Mouse (Mus musculus) megakaryocyte progenitor cell, adult 5-6 weeks (primary cell): ENCODE measurements at regions not wholly inside any gene's neighbourhood (a gene's known extent, or its start where the extent isn't known, plus 50 kb on each side); places are given as distances from the start of the nearest gene placed in this dataset.

Source experiments
- ATAC-seq: replicated peaks from 2 replicates; pipeline ENCODE4 v1.8.0; 2016; ENCODE audit warnings: mild to moderate bottlenecking, moderate TSS enrichment, inconsistent platforms; ENCODE audit not compliant: poor library complexity

- no peak for ATAC-seq
These were observed 51.8 kb downstream of the Gm9376 start for GRCm38 (mm10) chr14:118318524-118318923.

DNA sequence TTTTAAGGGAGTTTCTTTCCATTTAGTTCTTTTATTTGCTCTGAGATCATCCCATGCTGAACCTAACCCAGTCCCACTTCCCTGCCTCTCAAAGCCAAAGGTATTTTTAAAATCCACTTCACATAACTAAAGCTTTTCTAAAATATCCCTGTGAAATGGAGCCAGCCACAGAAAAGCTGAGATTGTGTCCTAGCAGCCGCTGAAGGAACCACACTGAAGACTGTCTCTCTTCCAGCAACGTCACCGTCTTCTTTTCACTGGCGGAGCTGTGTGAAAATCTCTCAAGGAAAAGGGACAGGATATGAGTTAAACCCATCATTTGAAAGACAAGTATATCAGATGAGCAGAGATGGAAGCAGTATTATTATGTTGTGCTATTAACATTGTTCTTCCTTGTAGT, 53.3 kb downstream of the Gm9376 start:
- ATAC-seq: no peak

DNA sequence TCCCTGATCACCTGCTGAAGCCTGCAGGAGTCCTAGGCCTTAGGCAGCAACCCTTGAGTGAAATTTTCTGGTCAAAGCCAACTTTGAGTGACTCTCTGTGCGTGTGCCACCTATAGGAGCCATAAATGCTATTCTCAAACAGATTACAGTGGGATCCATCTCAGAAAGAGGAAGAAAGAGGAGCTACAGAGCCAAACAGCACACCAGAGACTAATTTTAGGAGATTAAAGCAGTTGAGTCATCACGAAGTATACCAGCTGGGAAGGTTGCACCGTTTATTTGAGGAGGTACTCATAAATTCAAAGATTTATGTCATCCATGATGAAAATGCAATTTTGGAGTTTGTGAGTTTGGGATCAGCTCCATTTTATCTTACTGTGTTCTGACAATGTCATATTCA, 54.3 kb downstream of the Gm9376 start:
- ATAC-seq: peak; percentile 51

DNA sequence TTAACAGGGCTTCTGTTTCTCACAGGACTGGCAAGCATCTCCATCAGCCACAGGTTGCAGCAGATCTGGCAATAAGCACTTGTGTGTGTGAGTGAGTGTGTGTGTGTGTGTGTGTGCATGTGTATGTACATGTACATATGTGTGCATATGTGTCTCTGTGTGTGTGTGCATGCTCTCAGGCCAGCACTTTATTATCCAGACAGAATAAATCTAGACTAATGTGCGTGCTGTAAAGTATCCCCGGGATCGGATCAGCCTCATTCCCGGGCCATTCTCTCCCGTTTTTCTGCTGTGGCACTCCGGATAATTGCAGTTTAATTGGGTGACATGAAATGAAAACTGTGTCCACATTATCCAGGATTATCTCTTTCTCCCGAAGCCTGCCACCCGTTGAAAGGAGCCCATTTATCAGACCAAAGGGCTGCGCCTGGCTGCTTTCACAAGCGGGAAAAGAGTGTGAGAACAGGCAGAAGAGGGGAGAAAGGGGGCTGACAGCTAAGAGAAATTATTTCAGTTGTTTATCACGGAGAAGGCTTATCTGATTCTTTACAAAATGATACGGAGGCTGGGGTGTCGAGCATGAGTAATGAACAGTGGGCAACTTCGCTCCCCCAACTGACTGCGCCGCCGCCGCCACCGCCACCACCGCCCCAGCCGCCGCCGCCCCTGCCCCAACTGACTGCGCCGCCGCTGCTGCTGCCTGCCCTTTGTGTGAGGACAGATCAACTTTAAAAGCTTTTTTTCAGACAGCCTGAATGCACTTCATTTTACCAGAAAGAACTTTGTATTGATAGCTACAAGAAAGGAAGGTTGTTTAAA, 55.5 kb downstream of the Gm9376 start:
- no peak for ATAC-seq

DNA sequence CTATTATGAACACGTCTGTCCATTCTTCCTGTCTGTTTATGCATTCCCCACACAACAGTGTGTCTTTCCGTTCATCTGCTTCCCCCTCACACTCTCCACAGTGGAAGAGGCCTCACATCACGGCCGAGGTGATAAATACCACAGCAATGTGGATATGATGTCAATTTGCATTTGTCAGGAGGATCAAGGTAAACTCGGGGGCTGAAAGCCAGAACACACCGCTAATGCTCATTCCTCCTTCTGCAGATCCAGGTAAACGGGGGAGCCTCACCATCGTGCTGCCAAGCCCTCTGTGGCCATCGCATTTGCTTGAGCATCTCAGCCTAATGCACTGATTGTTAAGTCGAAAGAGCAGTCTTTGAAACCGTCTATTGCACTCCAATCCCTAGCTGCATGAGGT, 56.1 kb downstream of the Gm9376 start:
- no peak; the same call in 1 of the 2 replicates for ATAC-seq

- ATAC-seq: no peak
These were observed 71.3 kb downstream of the Gm9376 start for GRCm38 (mm10) chr14:118338071-118338470.

DNA sequence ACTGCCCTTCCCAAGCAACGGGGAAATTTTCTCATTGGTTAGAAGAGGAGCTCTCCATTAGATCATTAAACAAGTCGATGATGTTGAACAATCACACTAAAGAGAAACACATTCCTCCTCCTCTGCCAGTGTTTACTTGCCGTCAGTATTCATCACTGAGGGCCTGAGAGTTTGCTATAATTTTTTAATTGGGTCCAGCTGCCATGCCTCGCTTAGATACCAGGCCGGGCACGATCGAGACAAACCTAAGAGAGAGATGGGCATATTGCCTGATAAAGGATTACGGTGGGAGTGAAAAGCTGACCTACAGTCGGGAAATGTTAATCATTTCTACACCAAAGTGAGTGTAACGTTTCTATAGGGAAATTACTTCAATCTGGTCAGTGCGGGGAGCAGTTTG, 96.2 kb downstream of the Gm9376 start:
- ATAC-seq: no peak

- ATAC-seq: no peak
These were observed 96.6 kb downstream of the Gm9376 start for GRCm38 (mm10) chr14:118363391-118363821.

DNA sequence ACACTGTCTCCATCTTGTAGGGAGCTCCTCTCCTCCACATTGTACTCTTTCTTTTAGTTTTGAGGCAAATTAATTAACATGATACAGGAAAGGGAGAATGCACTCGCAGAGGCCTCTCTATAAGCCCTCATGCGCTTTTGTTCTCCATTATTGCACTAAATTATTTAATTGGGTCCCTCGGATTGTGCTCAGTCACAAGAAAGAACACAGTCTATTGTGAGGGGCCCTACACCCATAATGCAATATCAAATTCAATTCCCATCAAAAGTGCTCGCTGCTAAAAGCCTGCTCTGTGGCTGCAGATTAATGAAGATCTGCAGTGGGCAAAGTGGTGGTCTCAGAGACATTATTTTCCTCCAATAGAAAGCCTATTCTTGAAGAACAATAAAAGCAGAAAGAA, 99.8 kb downstream of the Gm9376 start:
- ATAC-seq: no peak

DNA sequence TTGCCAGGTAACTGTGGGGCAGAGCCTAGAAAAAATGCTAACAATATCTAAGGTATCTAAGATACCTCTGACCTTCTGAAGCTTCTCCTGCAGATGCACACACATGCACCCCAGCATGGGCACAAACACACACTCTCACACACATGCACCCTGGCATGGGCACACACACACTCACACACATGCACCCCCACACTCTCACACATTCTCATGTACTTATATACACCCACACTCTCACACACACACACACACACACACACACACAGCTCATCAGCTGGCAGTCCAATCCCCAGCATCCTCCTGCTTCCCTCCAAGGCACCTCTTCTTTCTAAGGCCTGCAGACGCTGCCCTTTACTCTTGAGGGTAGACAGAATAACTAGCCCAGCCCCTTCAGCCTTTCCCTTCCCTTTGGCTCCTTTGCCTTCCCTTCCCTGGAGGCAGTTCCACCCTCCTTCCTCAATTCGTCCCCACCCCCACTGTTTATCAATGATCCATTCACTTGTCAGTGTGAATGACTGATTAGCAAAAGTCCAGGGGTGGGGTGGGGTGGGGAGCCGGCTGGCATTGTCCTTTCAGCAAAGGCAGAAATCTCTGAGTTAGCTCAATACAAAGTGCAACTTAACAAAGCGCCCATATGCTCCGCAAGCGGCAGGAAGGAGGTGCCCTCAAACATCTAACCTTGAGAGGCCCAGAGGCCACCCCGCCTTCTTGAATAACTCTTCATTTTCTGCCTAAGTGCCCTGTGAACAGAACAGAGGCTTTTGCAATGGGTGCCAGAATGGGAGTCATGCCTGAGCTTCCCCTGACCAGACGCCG, 102.1 kb downstream of the Gm9376 start:
- no peak for ATAC-seq

DNA sequence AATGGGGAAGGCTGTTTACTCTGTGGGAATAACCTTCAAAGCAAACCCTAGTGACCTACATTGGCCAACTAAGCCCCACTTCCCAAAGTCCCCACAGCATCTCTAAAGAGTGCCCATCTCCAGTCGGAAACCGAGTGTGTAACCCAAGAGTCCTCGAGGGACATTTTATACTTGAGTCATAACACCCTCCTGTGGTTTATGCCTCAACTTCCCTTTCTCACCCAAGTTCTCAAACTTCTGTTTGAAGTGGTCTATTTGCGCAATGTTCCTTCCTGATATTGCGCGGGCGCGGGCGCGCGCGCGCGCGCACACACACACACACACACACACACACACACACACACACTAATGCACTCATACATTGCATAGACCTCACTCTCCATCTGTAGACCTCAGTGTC, 104.6 kb downstream of the Gm9376 start:
- peak; percentile 90 for ATAC-seq

DNA sequence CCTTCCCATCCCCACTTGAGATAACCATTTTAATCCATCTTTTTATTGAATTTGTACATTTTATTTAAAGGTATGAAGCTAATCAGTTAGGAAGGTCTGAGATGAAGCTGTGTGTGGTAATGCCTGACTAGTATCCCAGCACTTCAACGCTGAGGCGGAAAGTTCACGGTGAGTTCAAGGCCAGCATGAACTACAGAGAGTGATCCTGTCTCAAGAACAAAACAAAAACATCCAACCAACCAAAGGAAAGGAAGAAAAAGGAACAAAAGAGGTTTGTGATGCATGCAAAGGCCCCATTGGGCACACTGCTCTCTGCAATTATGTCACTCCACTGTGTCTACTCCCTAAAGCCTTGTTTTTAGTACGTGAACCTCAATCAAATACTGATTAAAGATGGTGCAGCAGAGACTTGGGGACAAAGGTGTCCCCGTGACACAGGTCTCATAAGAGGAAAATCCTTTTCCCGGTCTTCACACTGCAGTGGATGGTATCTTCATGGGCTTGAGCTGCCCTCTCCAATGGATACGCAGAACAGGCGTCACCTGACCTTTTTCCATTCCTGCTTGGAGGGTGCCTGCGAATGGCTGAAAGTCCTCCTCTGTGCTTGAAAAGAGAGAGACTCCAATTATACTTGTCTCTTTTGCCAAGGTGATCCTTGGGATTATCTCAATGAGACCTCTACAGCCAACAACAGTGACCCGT, 108.2 kb downstream of the Gm9376 start:
- ATAC-seq: no peak

DNA sequence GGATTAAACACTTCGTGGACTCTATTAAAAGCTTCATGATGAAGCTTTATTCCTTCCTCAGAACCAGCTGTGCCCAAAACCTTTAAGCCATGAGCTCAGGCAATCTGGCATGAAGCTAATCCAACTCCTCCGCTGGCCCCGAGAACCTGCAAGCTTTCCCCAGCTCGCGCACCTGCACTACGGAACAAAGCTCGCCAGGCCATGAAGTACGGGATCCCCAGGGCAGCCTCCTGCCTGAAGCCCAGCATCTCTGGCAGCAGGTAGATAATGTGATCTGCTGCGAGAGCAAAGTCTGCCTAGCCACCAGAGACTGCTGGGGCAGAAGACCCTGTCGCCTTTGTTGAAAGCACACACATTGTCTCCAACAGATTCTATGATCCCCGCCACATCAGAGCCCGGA, 108.9 kb downstream of the Gm9376 start:
- no peak for ATAC-seq

GRCm38 (mm10) chr14:118379624-118380023, 112.9 kb downstream of the Gm9376 start:
- no peak for ATAC-seq

DNA sequence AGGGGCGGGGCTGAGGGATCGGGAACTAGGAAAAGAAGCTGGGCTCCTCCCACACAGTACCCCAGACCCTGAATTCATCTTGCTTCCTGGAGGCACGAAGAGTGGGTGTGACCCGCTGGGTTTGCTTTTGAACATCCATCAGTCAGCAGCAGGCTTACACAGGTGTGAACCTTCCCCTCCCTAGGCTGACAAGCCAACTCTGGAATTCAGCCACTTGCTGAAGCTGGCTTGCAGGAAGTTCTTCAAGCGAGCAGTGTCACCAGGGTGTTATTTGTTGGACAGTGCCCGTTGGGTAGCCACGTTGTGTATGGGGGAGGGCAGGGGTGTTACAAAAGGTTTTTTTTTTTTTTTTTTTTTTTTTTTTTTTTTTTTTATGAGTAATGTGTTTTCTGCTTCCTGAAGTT, 118.8 kb downstream of the Gm9376 start:
- ATAC-seq: peak; percentile 63

- no peak for ATAC-seq
These were observed 121.3 kb downstream of the Gm9376 start for GRCm38 (mm10) chr14:118388061-118388460.

DNA sequence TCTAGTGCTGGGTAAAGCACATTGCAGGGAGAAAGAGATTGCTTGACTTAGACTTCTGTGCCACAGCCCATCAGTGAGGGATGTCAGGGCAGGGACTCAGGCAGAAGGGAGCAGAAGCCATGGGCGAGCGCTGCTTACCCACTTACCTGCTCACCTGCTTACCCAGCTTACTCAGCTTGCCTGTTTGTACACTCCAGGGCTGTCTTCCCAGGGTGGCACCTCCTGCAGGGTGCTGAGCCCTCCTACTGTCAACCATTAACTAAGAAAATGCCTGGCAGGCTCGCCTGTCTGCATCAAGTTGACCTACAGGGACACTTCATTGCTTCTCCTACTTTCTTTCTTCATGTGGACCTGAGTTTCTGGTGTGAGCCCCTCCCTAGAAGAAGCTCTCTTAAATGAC, 124.0 kb downstream of the Gm9376 start:
- ATAC-seq: no peak

- ATAC-seq: no peak
These were observed 124.8 kb downstream of the Gm9376 start for GRCm38 (mm10) chr14:118391561-118391960.

DNA sequence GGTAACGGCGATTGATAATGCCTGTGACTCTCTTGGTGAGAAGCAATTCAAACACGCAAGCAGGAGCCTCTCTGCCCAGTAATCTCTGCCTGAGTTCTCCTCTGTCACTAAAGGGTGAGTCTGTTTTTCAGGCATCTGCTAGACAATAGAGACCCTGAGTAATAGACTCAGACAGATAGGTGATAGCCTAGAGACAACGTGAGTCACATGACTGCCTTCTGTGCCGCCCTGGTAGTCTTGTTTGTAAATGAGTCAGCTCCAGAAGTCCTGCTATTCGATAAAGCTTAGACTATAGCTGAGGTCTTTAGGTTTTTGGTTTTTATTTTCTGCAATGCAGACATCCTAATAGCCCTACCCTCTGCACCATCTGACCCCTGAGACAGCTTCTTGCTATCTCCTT, 126.9 kb downstream of the Gm9376 start:
- no peak for ATAC-seq

DNA sequence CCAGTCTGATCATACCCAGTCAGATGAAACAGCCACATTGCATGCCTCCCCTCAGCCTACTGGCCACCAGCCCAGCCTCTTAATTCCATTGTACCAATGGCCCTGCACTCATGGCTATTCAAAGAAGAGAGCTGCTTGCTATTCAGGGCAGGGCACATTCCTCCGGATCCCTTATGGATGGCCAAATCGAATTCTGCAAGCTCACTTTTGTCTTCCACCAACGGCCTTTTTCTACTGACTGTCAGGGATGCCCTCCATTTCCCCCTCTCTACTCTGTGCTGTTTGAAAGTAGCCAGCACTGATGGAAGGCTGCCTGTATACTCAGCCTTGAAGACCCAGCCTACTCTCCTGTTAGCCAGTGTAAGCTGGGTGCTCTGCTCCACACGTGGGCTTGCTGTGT, 147.5 kb downstream of the Gm9376 start:
- no peak for ATAC-seq

DNA sequence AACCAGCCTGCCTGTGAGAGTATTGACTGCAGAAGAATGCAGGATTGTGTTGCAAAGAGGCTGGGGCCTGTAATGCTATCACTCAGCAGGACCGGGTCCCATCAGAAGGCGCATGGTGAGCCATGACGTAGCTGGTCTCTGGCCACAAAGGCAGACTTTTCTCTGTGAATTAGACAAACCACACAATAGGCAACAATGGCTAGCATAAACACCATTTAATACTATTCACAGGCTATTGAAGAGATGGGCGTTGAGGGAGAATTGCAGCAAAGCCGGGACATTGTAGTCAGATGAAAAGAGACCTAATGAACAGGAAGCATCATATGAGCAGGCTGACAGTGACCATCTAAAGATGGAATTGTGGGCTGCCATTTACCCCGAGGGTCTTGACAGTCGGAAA, 149.4 kb downstream of the Gm9376 start:
- ATAC-seq: no peak
